Mouse (Mus musculus) heart, postnatal 0 days (tissue): ENCODE results near the gene Pzp. TPM values are rescaled to one million over a fixed set of nuclear protein-coding genes. Genes with fewer than 3 reads are reported as not detected.

ENCODE experiments used
- ATAC-seq: fragments of 200-750 bp; cut with Nextera tagmentation; 2 replicates; pipeline ENCODE4 v1.8.0; 2017; ENCODE audit warnings: low read depth, moderate number of reproducible peaks, moderate library complexity; ENCODE audit not compliant: insufficient read depth
- DNase-seq: peaks from one replicate; pipeline ENCODE4 v3.0.0-alpha.2; 2016; ENCODE audit warnings: low spot score
- H3K27ac ChIP-seq: fragments of 300-500 bp; sonication (generic); 2 replicates; pipeline ENCODE4 v1.5.1; 2014; ENCODE audit warnings: low read depth, mild to moderate bottlenecking
- H3K27me3 ChIP-seq: fragments of 300-500 bp; sonication (generic); 2 replicates; pipeline ENCODE4 v1.6.1; 2014; ENCODE audit warnings: low read length, mixed read lengths; ENCODE audit not compliant: control insufficient read depth, insufficient read depth
- H3K36me3 ChIP-seq: fragments of 300-500 bp; sonication (generic); replicated peaks from 2 replicates; pipeline ENCODE4 v1.6.1; 2014; ENCODE audit warnings: low read length, mixed read lengths; ENCODE audit not compliant: control insufficient read depth, insufficient read depth
- H3K4me1 ChIP-seq: fragments of 300-500 bp; sonication (generic); 2 replicates; pipeline ENCODE4 v1.6.1; 2014; ENCODE audit warnings: antibody characterized with exemption; ENCODE audit not compliant: control insufficient read depth, insufficient read depth
- H3K4me2 ChIP-seq: fragments of 300-500 bp; sonication (generic); 2 replicates; pipeline ENCODE4 v1.6.1; 2014; ENCODE audit warnings: low read depth, mild to moderate bottlenecking, low read length, moderate library complexity
- H3K4me3 ChIP-seq: fragments of 300-500 bp; sonication (generic); 2 replicates; pipeline ENCODE4 v1.5.1; 2014; ENCODE audit warnings: low read depth, low read length
- H3K9ac ChIP-seq: fragments of 300-500 bp; sonication (generic); replicated peaks from 2 replicates; pipeline ENCODE4 v1.6.1; 2014; ENCODE audit warnings: low read depth, low read length, mixed read lengths
- H3K9me3 ChIP-seq: fragments of 300-500 bp; sonication (generic); replicated peaks from 2 replicates; pipeline ENCODE4 v1.6.1; 2016; ENCODE audit warnings: low read length; ENCODE audit not compliant: control insufficient read depth
- CTCF ChIP-seq: IDR thresholded peaks from 2 replicates; pipeline ENCODE4 v1.5.1; 2016; ENCODE audit warnings: antibody characterized with exemption, control low read depth, low read depth
- EP300 ChIP-seq: IDR thresholded peaks from 2 replicates; pipeline ENCODE4 v1.6.1; 2016; ENCODE audit warnings: antibody characterized with exemption, low read depth
- WGBS: fragments of 180-500 bp; shearing (Covaris S2); extraction: QIAGEN DNeasy Blood & Tissue Kit; methylation state at CpG from one replicate; pipeline ENCODE4 v1.1.7; 2014; 5-methylcytosine and 5-hydroxymethylcytosine counted together
- polyA plus RNA-seq: library from polyadenylated mRNA; unstranded; fragments of >200 nt; fragmentation: Nextera tagmentation; extraction: Ambion mirVana; gene quantifications from 2 replicates; pipeline ENCODE4 v1.2.1, GENCODE M21; 2015
- total RNA-seq: library from RNA; depleted of rRNA; stranded (reverse); fragments of >200 nt; gene quantifications from 2 replicates; pipeline ENCODE4 v1.2.3, GENCODE M21; 2014; ENCODE audit warnings: low replicate concordance; rRNA removed

The Pzp gene
- total and polyA plus RNA-seq, 2 experiments from 2014 or later, result 0.27 to 1.00 TPM

GRCm38 (mm10) chr6:128437731-128438316, 88.7 kb downstream of the Pzp start:
- Histone ChIP-seq H3K9me3 (no peaks in the 10 kb centered on the region), H3K4me1 (peaks cover 37% of the 10 kb centered on the region), H3K27me3 (no peaks in the 10 kb centered on the region), H3K36me3 (peaks cover 28% of the 10 kb centered on the region), H3K4me2 (peak overlapping the region; percentile 90), H3K27ac (peak overlapping the region; percentile 88), H3K4me3 (peak overlapping the region; percentile 83), H3K9ac (peak overlapping the region; percentile 82)
- WGBS, result under 1% methylated on average over 52 of the region's 52 CpGs
- DNase-seq, result peak; percentile 63
- TF ChIP-seq CTCF, result no peak
- no peak for TF ChIP-seq EP300
- ATAC-seq, result peak; percentile 57

GRCm38 (mm10) chr6:128437288-128437687, 89.2 kb downstream of the Pzp start:
- WGBS, result 5% methylated on average over 10 of the region's 10 CpGs
- peaks cover 43% of the 10 kb centered on the region for H3K4me1 ChIP-seq

GRCm38 (mm10) chr6:128436356-128437005, 90.0 kb downstream of the Pzp start:
- H3K36me3 ChIP-seq, result peaks cover 41% of the 10 kb centered on the region
- H3K27me3 ChIP-seq, result no peaks in the 10 kb centered on the region
- no peak for ATAC-seq
- WGBS, result 79% methylated on average over 8 of the region's 8 CpGs
- no peak overlapping the region for H3K4me3 ChIP-seq
- H3K27ac ChIP-seq, result no peak overlapping the region
- no peak for DNase-seq
- peaks cover 47% of the 10 kb centered on the region for H3K4me1 ChIP-seq
- 0 out of 2 replicates have a peak overlapping the region, but pooled peaks have one; percentile 82 for H3K9ac ChIP-seq
- H3K4me2 ChIP-seq, result peak overlapping the region; percentile 90
- no peak for TF ChIP-seq CTCF
- H3K9me3 ChIP-seq, result no peaks in the 10 kb centered on the region

More at GRCm38 (mm10) chr6:128437288-128437687, 89.2 kb downstream of the Pzp start:
- Histone ChIP-seq H3K27me3 (no peaks in the 10 kb centered on the region), H3K27ac (peak overlapping the region; percentile 88), H3K9me3 (no peaks in the 10 kb centered on the region), H3K4me3 (peak overlapping the region; percentile 83), H3K36me3 (peaks cover 33% of the 10 kb centered on the region), H3K4me2 (peak overlapping the region; percentile 90), H3K9ac (peak overlapping the region; percentile 82)
- ATAC-seq (no peak), DNase-seq (no peak)
- TF ChIP-seq EP300 (no peak), CTCF (no peak)

- 6% methylated on average over 5 of the region's 5 CpGs for WGBS
These were observed 91.0 kb downstream of the Pzp start for GRCm38 (mm10) chr6:128435474-128435873.

More at GRCm38 (mm10) chr6:128435474-128435873, 91.0 kb downstream of the Pzp start:
- no peak overlapping the region for H3K4me3 ChIP-seq
- H3K27me3 ChIP-seq, result no peaks in the 10 kb centered on the region
- H3K4me2 ChIP-seq, result no peak overlapping the region
- no peak overlapping the region for H3K9ac ChIP-seq
- H3K9me3 ChIP-seq, result no peaks in the 10 kb centered on the region
- H3K36me3 ChIP-seq, result peaks cover 50% of the 10 kb centered on the region
- peak; percentile 33; the same call in 1 of the 2 replicates for ATAC-seq
- H3K27ac ChIP-seq, result peak overlapping the region; percentile 61
- TF ChIP-seq EP300, result no peak
- no peak for TF ChIP-seq CTCF
- peaks cover 47% of the 10 kb centered on the region for H3K4me1 ChIP-seq
- peak; percentile 86 for DNase-seq

Other genes starting within 250 kb of the Pzp start
- gene Tead4, start 225.9 kb downstream of the Pzp start, total RNA-seq, result 3.2 and 4.2 TPM in 2 replicates
- 1.3 and 1.5 TPM in 2 replicates for gene Tead4, start 225.9 kb downstream of the Pzp start, polyA plus RNA-seq
- 3.2 and 5.1 TPM in 2 replicates for gene Tulp3, start 170.9 kb downstream of the Pzp start, total RNA-seq
- 3.7 and 5.1 TPM in 2 replicates for gene Tulp3, start 170.9 kb downstream of the Pzp start, polyA plus RNA-seq
- 10.9 and 22.6 TPM in 2 replicates for gene Rhno1, start 163.8 kb downstream of the Pzp start, total RNA-seq
- 34.7 and 39.3 TPM in 2 replicates for gene Rhno1, start 163.8 kb downstream of the Pzp start, polyA plus RNA-seq
- 19.0 and 23.8 TPM in 2 replicates for gene Foxm1, start 163.8 kb downstream of the Pzp start, total RNA-seq
- 4.8 and 5.4 TPM in 2 replicates for gene Foxm1, start 163.8 kb downstream of the Pzp start, polyA plus RNA-seq
- not detected in 2 replicates for gene Tex52, start 151.3 kb downstream of the Pzp start, total RNA-seq
- gene Tex52, start 151.3 kb downstream of the Pzp start, polyA plus RNA-seq, result not detected in 2 replicates
- not detected in 2 replicates for gene Gm44596, start 151.2 kb downstream of the Pzp start, total RNA-seq
- not detected in 2 replicates for gene Gm44596, start 151.2 kb downstream of the Pzp start, polyA plus RNA-seq
- gene Nrip2, start 127.4 kb downstream of the Pzp start, total RNA-seq, result 0.85 and 8.2 TPM in 2 replicates
- 1.6 and 2.2 TPM in 2 replicates for gene Nrip2, start 127.4 kb downstream of the Pzp start, polyA plus RNA-seq
- gene Itfg2, start 101.8 kb downstream of the Pzp start, total RNA-seq, result 29.2 and 62.3 TPM in 2 replicates
- gene Itfg2, start 101.8 kb downstream of the Pzp start, polyA plus RNA-seq, result 22.0 and 22.6 TPM in 2 replicates
- gene Fkbp4, start 88.0 kb downstream of the Pzp start, total RNA-seq, result 148 and 154 TPM in 2 replicates
- gene Fkbp4, start 88.0 kb downstream of the Pzp start, polyA plus RNA-seq, result 217 and 226 TPM in 2 replicates
- gene A2ml1, start 54.9 kb upstream of the Pzp start, total RNA-seq, result 1.4 TPM in 1 of 2 replicates, not detected in the other
- gene A2ml1, start 54.9 kb upstream of the Pzp start, polyA plus RNA-seq, result 0.30 and 0.73 TPM in 2 replicates
- not detected in 2 replicates for gene Klrb1a, start 96.8 kb upstream of the Pzp start, total RNA-seq
- gene Klrb1a, start 96.8 kb upstream of the Pzp start, polyA plus RNA-seq, result 0.19 TPM in 1 of 2 replicates, not detected in the other
- not detected in 2 replicates for gene Clec2h, start 135.7 kb upstream of the Pzp start, total RNA-seq
- not detected in 2 replicates for gene Clec2h, start 135.7 kb upstream of the Pzp start, polyA plus RNA-seq
- gene Klrb1, start 196.3 kb upstream of the Pzp start, total RNA-seq, result not detected in 2 replicates
- gene Klrb1, start 196.3 kb upstream of the Pzp start, polyA plus RNA-seq, result not detected in 2 replicates